Mouse (Mus musculus) CD8-positive naive resting alpha-beta T cell, adult 2 months (primary cell): ENCODE measurements around the gene Olfr1228.

ENCODE experiments used
- DNase-seq, 2 experiments: peaks; one replicate each; pipeline ENCODE4 v3.0.0; 2022; ENCODE audit warnings: low read depth in 2 of 2, low spot score in 2 of 2

Gene Olfr1228

DNA sequence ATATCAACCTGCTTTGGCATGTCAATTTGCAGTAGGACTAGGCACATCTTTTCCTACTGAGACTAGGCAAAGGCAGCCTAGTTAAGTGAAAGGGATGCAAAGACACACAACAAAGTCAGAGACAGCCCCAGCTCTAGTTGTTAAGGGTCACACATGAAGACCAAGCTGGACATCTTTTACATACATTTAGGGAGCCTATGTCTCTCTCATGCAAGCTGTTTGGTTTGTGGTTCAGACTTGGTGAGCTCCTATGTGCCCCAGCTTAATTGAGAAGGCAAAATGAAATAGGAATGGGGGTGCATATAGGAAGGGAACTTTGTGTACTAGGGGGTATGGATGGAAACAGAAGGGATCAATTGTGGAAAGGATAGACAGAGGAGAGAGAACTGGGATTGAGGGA, at the start of gene Olfr1228:
Gene Olfr1228 (minus strand): TSS at position 101 of the 400 bp plus-strand sequence.
- DNase-seq = no peak

DNA sequence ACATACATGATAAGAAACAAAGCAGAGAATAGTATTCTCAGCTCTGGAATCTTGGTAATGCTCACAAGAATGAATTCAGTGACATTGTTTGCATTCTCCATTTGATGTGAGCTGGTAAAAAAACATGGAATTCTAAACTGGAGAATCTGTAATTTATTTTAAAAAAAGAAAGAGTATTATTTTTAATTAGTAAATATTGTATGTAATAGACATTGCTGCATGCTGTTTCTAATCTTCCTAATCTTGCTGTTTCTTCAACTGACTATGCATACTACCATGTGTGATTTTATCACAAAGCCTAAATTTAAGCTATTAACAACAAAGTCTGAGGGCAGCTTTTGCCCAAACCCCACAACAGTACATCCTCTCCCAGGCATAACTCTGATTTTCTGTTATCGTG, 43.3 kb upstream of the Olfr1228 start, which contains the start of gene Olfr1230:
Gene Olfr1230 (minus strand): TSS at position 101 of the 400 bp plus-strand sequence.
- DNase-seq = no peak

DNA sequence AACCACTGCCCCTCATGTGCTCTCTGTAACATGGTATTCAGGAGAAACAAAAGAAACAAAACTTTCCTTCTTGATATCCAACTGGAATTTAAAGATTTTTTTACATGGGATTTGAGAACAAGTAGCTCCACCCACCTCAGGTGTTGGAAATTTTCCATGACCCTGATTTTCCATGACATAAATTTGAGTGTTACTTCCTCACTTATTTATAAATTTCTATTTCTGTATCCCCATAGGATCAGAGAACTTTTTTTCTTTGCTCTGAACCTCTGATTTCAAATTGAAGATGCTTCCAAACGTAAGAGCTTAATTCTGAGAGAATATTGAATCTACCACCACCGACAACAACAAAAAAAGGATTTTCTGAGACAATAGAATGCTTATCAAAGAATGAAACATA, 34.1 kb upstream of the Olfr1228 start, which contains the start of gene Olfr1229:
Gene Olfr1229 (minus strand): TSS at position 101 of the 400 bp plus-strand sequence.
- no peak for DNase-seq

GRCm38 (mm10) chr2:89199948-89200347, 53.9 kb downstream of the Olfr1228 start, which contains the start of gene Olfr1226:
Olfr1226 (minus strand) TSS chr2:89200048.
- DNase-seq = no peak
